Mouse (Mus musculus) C2C12 (cell line): ENCODE measurements around the gene Ints14.

Experiments
- CEBPB ChIP-seq: IDR thresholded peaks from one replicate; pipeline ENCODE4 v1.6.1; 2011; ENCODE audit warnings: low read depth, mild to moderate bottlenecking, control low read depth, moderate library complexity
- CTCF ChIP-seq: IDR thresholded peaks from one replicate; pipeline ENCODE4 v1.5.1; 2011; ENCODE audit not compliant: control insufficient read depth, insufficient read depth, insufficient read length
- FOSL1 ChIP-seq: IDR thresholded peaks from one replicate; pipeline ENCODE4 v1.8.0; 2011; ENCODE audit warnings: mild to moderate bottlenecking, low read length; ENCODE audit not compliant: poor library complexity, insufficient read depth, severe bottlenecking
- MAX ChIP-seq: IDR thresholded peaks from one replicate; pipeline ENCODE4 v1.6.1; 2011; ENCODE audit warnings: mild to moderate bottlenecking, control low read depth
- USF1 ChIP-seq: IDR thresholded peaks from one replicate; pipeline ENCODE4 v1.6.1; 2011; ENCODE audit warnings: low read depth, mild to moderate bottlenecking, control low read depth, moderate library complexity

- TF ChIP-seq CTCF (no peak), CEBPB (no peak), USF1 (no peak), FOSL1 (no peak), MAX (no peak)
Measured at GRCm38 (mm10) chr9:64938535-64938934, 22.2 kb upstream of the Ints14 start.
